Mouse (Mus musculus) midbrain, embryonic 14.5 days (tissue): ENCODE results near the gene Qtrt2. TPM values are rescaled to one million over a fixed set of nuclear protein-coding genes. Genes with fewer than 3 reads are reported as not detected.
A peak's percentile ranks its signal among the peaks of the same experiment; 100 is the strongest.

ENCODE experiments used
- ATAC-seq: fragments of 200-750 bp; cut with Nextera tagmentation; 2 replicates; pipeline ENCODE4 v1.8.0; 2017; ENCODE audit warnings: moderate number of reproducible peaks, moderate library complexity; ENCODE audit not compliant: low FRiP score, low TSS enrichment
- DNase-seq: peaks from one replicate; pipeline ENCODE4 v3.0.0-alpha.2; 2015
- H3K27ac ChIP-seq: fragments of 300-500 bp; sonication (generic); replicated peaks from 2 replicates; pipeline ENCODE4 v1.5.1; 2014; ENCODE audit warnings: mild to moderate bottlenecking, low read depth, low read length, moderate library complexity
- H3K27me3 ChIP-seq: fragments of 300-500 bp; sonication (generic); 2 replicates; pipeline ENCODE4 v1.6.1; 2014; ENCODE audit warnings: low read length, control low read depth, mixed read lengths; ENCODE audit not compliant: control insufficient read depth, insufficient read depth
- H3K36me3 ChIP-seq: fragments of 300-500 bp; sonication (generic); 2 replicates; pipeline ENCODE4 v1.6.1; 2014; ENCODE audit warnings: low read length, control low read depth; ENCODE audit not compliant: control insufficient read depth, insufficient read depth
- H3K4me1 ChIP-seq: fragments of 300-500 bp; sonication (generic); 2 replicates; pipeline ENCODE4 v1.6.1; 2014; ENCODE audit warnings: mild to moderate bottlenecking, antibody characterized with exemption, low read length, control low read depth; ENCODE audit not compliant: control insufficient read depth, insufficient read depth
- H3K4me2 ChIP-seq: fragments of 300-500 bp; sonication (generic); 2 replicates; pipeline ENCODE4 v1.6.1; 2014; ENCODE audit warnings: mild to moderate bottlenecking, low read length, moderate library complexity
- H3K4me3 ChIP-seq: fragments of 300-500 bp; sonication (generic); replicated peaks from 2 replicates; pipeline ENCODE4 v1.5.1; 2014; ENCODE audit warnings: low read depth, low read length
- H3K9ac ChIP-seq: fragments of 300-500 bp; sonication (generic); replicated peaks from 2 replicates; pipeline ENCODE4 v1.6.1; 2014; ENCODE audit warnings: mild to moderate bottlenecking, low read length, moderate library complexity
- H3K9me3 ChIP-seq: fragments of 300-500 bp; sonication (generic); 2 replicates; pipeline ENCODE4 v1.6.1; 2016; ENCODE audit warnings: low read length, control low read depth, mixed read lengths; ENCODE audit not compliant: control insufficient read depth
- WGBS: fragments of 180-500 bp; shearing (Covaris S2); extraction: QIAGEN DNeasy Blood & Tissue Kit; methylation state at CpG from one replicate; pipeline ENCODE4 v1.1.7; 2014; 5-methylcytosine and 5-hydroxymethylcytosine counted together
- polyA plus RNA-seq: library from polyadenylated mRNA; unstranded; fragments of >200 nt; fragmentation: Nextera tagmentation; extraction: Ambion mirVana; gene quantifications from 2 replicates; pipeline ENCODE4 v1.2.1, GENCODE M21; 2014

The Qtrt2 gene
- polyA plus RNA-seq, 1 experiment from 2014 or later, result 28.9 TPM

- no peaks in the 10 kb centered on the region for H3K36me3 ChIP-seq
- no peaks in the 10 kb centered on the region for H3K9me3 ChIP-seq
- H3K27me3 ChIP-seq, result no peaks in the 10 kb centered on the region
- ATAC-seq (no peak), DNase-seq (no peak)
- no peak overlapping the region for H3K4me3 ChIP-seq
- WGBS, result 91% methylated on average over 9 of the region's 9 CpGs
- no peaks in the 10 kb centered on the region for H3K4me1 ChIP-seq
- H3K4me2 ChIP-seq, result no peak overlapping the region
- no peak overlapping the region for H3K9ac ChIP-seq
- no peak overlapping the region for H3K27ac ChIP-seq
Observed at GRCm38 (mm10) chr16:43963291-43963690, 36.7 kb upstream of the Qtrt2 start.

- DNase-seq, result no peak
- 92% methylated on average over 4 of the region's 4 CpGs for whole genome bisulfite sequencing
- H3K9ac ChIP-seq, result no peak overlapping the region
- H3K36me3 ChIP-seq, result no peaks in the 10 kb centered on the region
- ATAC-seq, result no peak
- H3K9me3 ChIP-seq, result no peaks in the 10 kb centered on the region
- no peak overlapping the region for H3K27ac ChIP-seq
- H3K4me2 ChIP-seq, result no peak overlapping the region
- H3K4me3 ChIP-seq, result no peak overlapping the region
- no peaks in the 10 kb centered on the region for H3K27me3 ChIP-seq
- no peaks in the 10 kb centered on the region for H3K4me1 ChIP-seq
Observed at GRCm38 (mm10) chr16:43958038-43958437, 31.4 kb upstream of the Qtrt2 start.

GRCm38 (mm10) chr16:43954913-43955312, 28.3 kb upstream of the Qtrt2 start:
- ATAC-seq, result no peak
- 86% methylated on average over 6 of the region's 6 CpGs for WGBS

GRCm38 (mm10) chr16:43951591-43951990, 25.0 kb upstream of the Qtrt2 start:
- no peak overlapping the region for H3K4me3 ChIP-seq
- no peaks in the 10 kb centered on the region for H3K4me1 ChIP-seq
- H3K27ac ChIP-seq, result no peak overlapping the region
- WGBS, result 81% methylated on average over 4 of the region's 4 CpGs
- no peaks in the 10 kb centered on the region for H3K27me3 ChIP-seq
- no peak overlapping the region for H3K9ac ChIP-seq
- no peaks in the 10 kb centered on the region for H3K9me3 ChIP-seq
- no peaks in the 10 kb centered on the region for H3K36me3 ChIP-seq
- no peak for DNase-seq
- no peak for ATAC-seq
- H3K4me2 ChIP-seq, result no peak overlapping the region

More at GRCm38 (mm10) chr16:43954913-43955312, 28.3 kb upstream of the Qtrt2 start:
- H3K4me3 ChIP-seq, result no peak overlapping the region
- H3K27ac ChIP-seq, result no peak overlapping the region
- no peaks in the 10 kb centered on the region for H3K27me3 ChIP-seq
- no peak overlapping the region for H3K9ac ChIP-seq
- no peak for DNase-seq
- no peaks in the 10 kb centered on the region for H3K36me3 ChIP-seq
- no peak overlapping the region for H3K4me2 ChIP-seq
- H3K9me3 ChIP-seq, result no peaks in the 10 kb centered on the region
- H3K4me1 ChIP-seq, result no peaks in the 10 kb centered on the region

GRCm38 (mm10) chr16:43945869-43946268, 19.3 kb upstream of the Qtrt2 start:
- ATAC-seq (no peak), DNase-seq (no peak)
- Histone ChIP-seq H3K9ac (no peak overlapping the region), H3K27me3 (no peaks in the 10 kb centered on the region), H3K4me3 (no peak overlapping the region), H3K4me2 (no peak overlapping the region), H3K4me1 (no peaks in the 10 kb centered on the region), H3K36me3 (no peaks in the 10 kb centered on the region), H3K27ac (no peak overlapping the region), H3K9me3 (no peaks in the 10 kb centered on the region)
- 80% methylated on average over 3 of the region's 3 CpGs for WGBS

- no peak for ATAC-seq
- H3K9me3 ChIP-seq, result no peaks in the 10 kb centered on the region
- H3K4me3 ChIP-seq, result no peak overlapping the region
- no peaks in the 10 kb centered on the region for H3K36me3 ChIP-seq
- H3K27ac ChIP-seq, result no peak overlapping the region
- H3K27me3 ChIP-seq, result no peaks in the 10 kb centered on the region
- no peaks in the 10 kb centered on the region for H3K4me1 ChIP-seq
- WGBS, result 80% methylated on average over 3 of the region's 3 CpGs
- H3K9ac ChIP-seq, result no peak overlapping the region
- no peak for DNase-seq
- H3K4me2 ChIP-seq, result no peak overlapping the region
Observed at GRCm38 (mm10) chr16:43945351-43945750, 18.7 kb upstream of the Qtrt2 start.

GRCm38 (mm10) chr16:43940846-43941245, 14.2 kb upstream of the Qtrt2 start:
- no peaks in the 10 kb centered on the region for H3K4me1 ChIP-seq
- WGBS, result 95% methylated on average over 4 of the region's 4 CpGs
- no peak overlapping the region for H3K9ac ChIP-seq
- ATAC-seq (no peak), DNase-seq (no peak)
- no peak overlapping the region for H3K4me3 ChIP-seq
- no peak overlapping the region for H3K4me2 ChIP-seq
- no peak overlapping the region for H3K27ac ChIP-seq
- H3K27me3 ChIP-seq, result no peaks in the 10 kb centered on the region
- H3K9me3 ChIP-seq, result no peaks in the 10 kb centered on the region
- H3K36me3 ChIP-seq, result no peaks in the 10 kb centered on the region

- DNase-seq, result no peak
- no peaks in the 10 kb centered on the region for H3K9me3 ChIP-seq
- H3K4me2 ChIP-seq, result no peak overlapping the region
- H3K9ac ChIP-seq, result no peak overlapping the region
- no peak overlapping the region for H3K4me3 ChIP-seq
- WGBS, result 82% methylated on average over 3 of the region's 3 CpGs
- no peak overlapping the region for H3K27ac ChIP-seq
- H3K36me3 ChIP-seq, result no peaks in the 10 kb centered on the region
- ATAC-seq, result no peak
- no peaks in the 10 kb centered on the region for H3K4me1 ChIP-seq
- no peaks in the 10 kb centered on the region for H3K27me3 ChIP-seq
Observed at GRCm38 (mm10) chr16:43935892-43936291, 9.3 kb upstream of the Qtrt2 start.

- Histone ChIP-seq H3K4me3 (no peak overlapping the region), H3K27ac (no peak overlapping the region), H3K27me3 (no peaks in the 10 kb centered on the region), H3K36me3 (no peaks in the 10 kb centered on the region), H3K4me2 (no peak overlapping the region), H3K9me3 (no peaks in the 10 kb centered on the region), H3K4me1 (no peaks in the 10 kb centered on the region), H3K9ac (no peak overlapping the region)
- ATAC-seq (no peak), DNase-seq (peak; percentile 37)
- 79% methylated on average over 3 of the region's 3 CpGs for WGBS
Observed at GRCm38 (mm10) chr16:43935367-43935766, 8.8 kb upstream of the Qtrt2 start.
